ENCODE assay signal across 10 mouse cellular contexts in genomic region chr8:88369221-88369620, GRCm38 (mm10). TPM values are rescaled to one million over a fixed set of nuclear protein-coding genes. Genes with fewer than 3 reads are reported as not detected.
A peak's percentile ranks its signal among the peaks of the same experiment; 100 is the strongest.
DNase-seq lines count a peak whose midpoint lies in the region; ATAC-seq and TF ChIP-seq lines count a peak whose summit lies in the region.
"Had no signal": no experiment of that assay in that cellular context is flagged by ENCODE, and none has a peak within 500 bp of the region (broad histone marks: within the 10 kb centered on the region; RNA-seq: fewer than 3 reads in every experiment).

No protein-coding gene starts in this region.

- no peaks in the 10 kb centered on the region for H3K4me1 ChIP-seq in forebrain, embryonic 14.5 days (ENCODE audit: control insufficient read depth, insufficient read depth, low read length)
- no peaks in the 10 kb centered on the region for H3K4me1 ChIP-seq in forebrain, embryonic 15.5 days
- H3K4me1 ChIP-seq in hindbrain, embryonic 16.5 days (ENCODE audit: control insufficient read depth, insufficient read depth, low read depth, low read length), result no peaks in the 10 kb centered on the region
- H3K4me1 ChIP-seq in liver, embryonic 11.5 days (replicated peaks; ENCODE audit: control insufficient read depth, insufficient read depth, low read length), result no peaks in the 10 kb centered on the region
- peaks cover 9% of the 10 kb centered on the region for H3K4me1 ChIP-seq in neural tube, embryonic 15.5 days

- no peaks in the 10 kb centered on the region for H3K36me3 ChIP-seq in forebrain, embryonic 14.5 days (ENCODE audit: control insufficient read depth, insufficient read depth, low read length)
- H3K36me3 ChIP-seq in forebrain, embryonic 15.5 days, result no peaks in the 10 kb centered on the region
- H3K36me3 ChIP-seq in hindbrain, embryonic 16.5 days (ENCODE audit: control insufficient read depth, insufficient read depth, low read length), result no peaks in the 10 kb centered on the region
- no peaks in the 10 kb centered on the region for H3K36me3 ChIP-seq in liver, embryonic 11.5 days (ENCODE audit: control insufficient read depth, insufficient read depth, low read length)
- no peaks in the 10 kb centered on the region for H3K36me3 ChIP-seq in neural tube, embryonic 15.5 days

- POLR2A ChIA-PET in Patski (lab: Charles Lee), result no interaction called here

- no peaks in the 10 kb centered on the region for H3K27me3 ChIP-seq in forebrain, embryonic 14.5 days (replicated peaks; ENCODE audit: control insufficient read depth, insufficient read depth, low read length)
- no peaks in the 10 kb centered on the region for H3K27me3 ChIP-seq in forebrain, embryonic 15.5 days
- peaks cover 42% of the 10 kb centered on the region for H3K27me3 ChIP-seq in Patski
- no peaks in the 10 kb centered on the region for H3K27me3 ChIP-seq in hindbrain, embryonic 16.5 days (replicated peaks; ENCODE audit: control insufficient read depth, insufficient read depth, low read length)
- H3K27me3 ChIP-seq in liver, embryonic 11.5 days (replicated peaks; ENCODE audit: control insufficient read depth, insufficient read depth, low read length), result 0 out of 2 replicates have a peak, but pooled peaks cover 2% of the 10 kb centered on the region
- H3K27me3 ChIP-seq in neural tube, embryonic 15.5 days (replicated peaks), result no peaks in the 10 kb centered on the region

- DNase-seq in forebrain, embryonic 14.5 days (ENCODE audit: low spot score), result peak; percentile 35
- DNase-seq in Patski (ENCODE audit: low read depth, low spot score), result no peak
- no peak for DNase-seq in liver, embryonic 11.5 days (ENCODE audit: low spot score)
- no peak for DNase-seq in thymus, postnatal 10 days (ENCODE audit: low spot score in 2 of 2)
- DNase-seq in layer of hippocampus, adult 8-10 months (ENCODE audit: low spot score in 2 of 2), result no peak

- H3K27ac ChIP-seq in forebrain, embryonic 14.5 days (ENCODE audit: low read depth, low read length), result no peak overlapping the region
- H3K27ac ChIP-seq in forebrain, embryonic 15.5 days (replicated peaks), result no peak overlapping the region
- H3K27ac ChIP-seq in hindbrain, embryonic 16.5 days (ENCODE audit: low read depth, low read length), result no peak overlapping the region
- H3K27ac ChIP-seq in liver, embryonic 11.5 days (ENCODE audit: low read depth, low read length), result no peak overlapping the region
- no peak overlapping the region for H3K27ac ChIP-seq in neural tube, embryonic 15.5 days (replicated peaks)

- H3K4me3 ChIP-seq in forebrain, embryonic 14.5 days (ENCODE audit: low read depth, low read length), result no peak overlapping the region
- H3K4me3 ChIP-seq in forebrain, embryonic 15.5 days, result no peak overlapping the region
- no peak overlapping the region for H3K4me3 ChIP-seq in hindbrain, embryonic 16.5 days (ENCODE audit: low read length)
- no peak overlapping the region for H3K4me3 ChIP-seq in liver, embryonic 11.5 days (ENCODE audit: low read depth, low read length)
- H3K4me3 ChIP-seq in neural tube, embryonic 15.5 days (replicated peaks), result no peak overlapping the region
- H3K4me3 ChIP-seq: erythroblast, embryonic 14.5 days; megakaryocyte, embryonic 14.5 days had no signal

- WGBS in forebrain, embryonic 14.5 days, result 20% methylated on average over 6 of the region's 6 CpGs
- 23% methylated on average over 6 of the region's 6 CpGs for WGBS in forebrain, embryonic 15.5 days
- 19% methylated on average over 6 of the region's 6 CpGs for WGBS in hindbrain, embryonic 16.5 days
- WGBS in liver, embryonic 11.5 days, result 15% methylated on average over 6 of the region's 6 CpGs
- WGBS in neural tube, embryonic 15.5 days, result 24% methylated on average over 6 of the region's 6 CpGs

- TF ChIP-seq CTCF in Patski (IDR thresholded peaks at IDR 0.05), result no peak

- in situ Hi-C loops in Patski (cut with MboI; ENCODE audit: low pct_unique_long_range_greater_than_20kb), result loop anchor here (5.0 kb wide), 1 partner anchor 253 kb away; no protein-coding TSS in a partner anchor

- H3K4me2 ChIP-seq in forebrain, embryonic 14.5 days (ENCODE audit: low read length), result no peak overlapping the region
- no peak overlapping the region for H3K4me2 ChIP-seq in forebrain, embryonic 15.5 days (replicated peaks)
- H3K4me2 ChIP-seq in hindbrain, embryonic 16.5 days (ENCODE audit: low read length), result no peak overlapping the region
- H3K4me2 ChIP-seq in liver, embryonic 11.5 days, result no peak overlapping the region
- no peak overlapping the region for H3K4me2 ChIP-seq in neural tube, embryonic 15.5 days

- ATAC-seq in forebrain, embryonic 14.5 days, result no peak
- no peak for ATAC-seq in forebrain, embryonic 15.5 days (replicated peaks)
- ATAC-seq in Patski, result peak; percentile 60
- peak; percentile 71; the same call in 1 of the 2 replicates for ATAC-seq in hindbrain, embryonic 16.5 days
- ATAC-seq in liver, embryonic 11.5 days (replicated peaks; ENCODE audit: low FRiP score), result peak; percentile 39; the same call in 1 of the 2 replicates
- ATAC-seq in neural tube, embryonic 15.5 days (ENCODE audit: low FRiP score), result peak; percentile 57; the same call in 1 of the 2 replicates

- H3K9ac ChIP-seq in forebrain, embryonic 14.5 days (ENCODE audit: low read length), result no peak overlapping the region
- no peak overlapping the region for H3K9ac ChIP-seq in forebrain, embryonic 15.5 days (replicated peaks)
- H3K9ac ChIP-seq in hindbrain, embryonic 16.5 days (ENCODE audit: low read depth, low read length), result no peak overlapping the region
- no peak overlapping the region for H3K9ac ChIP-seq in liver, embryonic 11.5 days (ENCODE audit: low read depth, low read length)
- no peak overlapping the region for H3K9ac ChIP-seq in neural tube, embryonic 15.5 days (replicated peaks)

- CTCF ChIA-PET in Patski (lab: Charles Lee), result no interaction called here

- H3K9me3 ChIP-seq in forebrain, embryonic 14.5 days (replicated peaks; ENCODE audit: control insufficient read depth, low read length), result no peaks in the 10 kb centered on the region
- H3K9me3 ChIP-seq in forebrain, embryonic 15.5 days, result no peaks in the 10 kb centered on the region
- H3K9me3 ChIP-seq in hindbrain, embryonic 16.5 days (ENCODE audit: control insufficient read depth, low read length), result no peaks in the 10 kb centered on the region
- H3K9me3 ChIP-seq in liver, embryonic 11.5 days (ENCODE audit: control insufficient read depth, low read length), result no peaks in the 10 kb centered on the region
- no peaks in the 10 kb centered on the region for H3K9me3 ChIP-seq in neural tube, embryonic 15.5 days (replicated peaks)

RNA-seq across cellular contexts. Expression of gene Brd7, which starts 7.2 kb away (rescaled TPM):
- 48.0 and 57.8 TPM in 2 replicates for polyA plus RNA-seq in forebrain, embryonic 14.5 days (2014; fragmentation: Nextera tagmentation; extraction: Ambion mirVana)
- 65.4 and 68.7 TPM in 2 replicates for polyA plus RNA-seq in forebrain, embryonic 15.5 days (2015; fragmentation: Nextera tagmentation; extraction: Ambion mirVana)
- polyA plus RNA-seq in Patski (2021), result 84.6 TPM
- 37.6 and 58.2 TPM in 2 replicates for polyA plus RNA-seq in hindbrain, embryonic 16.5 days (2015; fragmentation: Nextera tagmentation; extraction: Ambion mirVana)
- 77.7 and 82.7 TPM in 2 replicates for polyA plus RNA-seq in liver, embryonic 11.5 days (2014; fragmentation: Nextera tagmentation; extraction: Ambion mirVana)
- 56.5 and 64.3 TPM in 2 replicates for polyA plus RNA-seq in neural tube, embryonic 15.5 days (2015; fragmentation: Nextera tagmentation; extraction: Ambion mirVana)
- total RNA-seq in layer of hippocampus, adult 8-10 months (2022), result 10 to 100 TPM; 36.2 to 51.8 (median 49.3) TPM

Comparison
In these comparisons a context has a peak if more than half of its experiments do, and no peak if none do; other contexts are left out.
1. ATAC-seq: peak in Patski (single experiment), hindbrain, embryonic 16.5 days (single experiment), liver, embryonic 11.5 days (single experiment) and neural tube, embryonic 15.5 days (single experiment); none in forebrain, embryonic 14.5 days (single experiment) and forebrain, embryonic 15.5 days (single experiment).